Mouse (Mus musculus): Measurements from ENCODE around the gene Pld6.

- TF ChIP-seq CTCF (conservative IDR thresholded peaks at IDR 0.05; ENCODE audit: low read length), result no peak
- no peak for TF ChIP-seq NANOG (IDR thresholded peaks at IDR 0.05; ENCODE audit: borderline replicate concordance, low read length)
These were observed 43.1 kb downstream of the Pld6 start for GRCm38 (mm10) chr11:59744374-59744773.

Data from E14TG2a.4 (cell line).